Mouse (Mus musculus) kidney, postnatal 25 days (tissue): Measurements from ENCODE around the gene Elavl1.
"Not testable (repeated sequence)": the region's sequence is repeated elsewhere in the genome, so short reads cannot be mapped to it uniquely, and the experiment has no call there.

Experiments
- DNase-seq, 2 experiments: peaks; one replicate each; pipeline ENCODE4 v3.0.0; 2021; ENCODE audit warnings: mixed read lengths in 2 of 2

The Elavl1 gene

GRCm38 (mm10) chr8:4324983-4325750 lies at the start of gene Elavl1, which contains the start of gene Ccl25:
Gene Elavl1, minus strand, starts transcription at chr8:4325413.
Gene Ccl25, plus strand, starts transcription at chr8:4325210.
- peak; percentile 98 for DNase-seq

GRCm38 (mm10) chr8:4372657-4373056 lies 47.4 kb upstream of the Elavl1 start:
- peak in 1 of 2 experiments; percentile 32 for DNase-seq

- peak in 1 of 2 experiments; percentile 37 for DNase-seq
Measured at GRCm38 (mm10) chr8:4370078-4370477, 44.9 kb upstream of the Elavl1 start.

GRCm38 (mm10) chr8:4368470-4368869 lies 43.3 kb upstream of the Elavl1 start:
- no peak for DNase-seq

GRCm38 (mm10) chr8:4367808-4368207 lies 42.6 kb upstream of the Elavl1 start:
- no peak for DNase-seq

DNA sequence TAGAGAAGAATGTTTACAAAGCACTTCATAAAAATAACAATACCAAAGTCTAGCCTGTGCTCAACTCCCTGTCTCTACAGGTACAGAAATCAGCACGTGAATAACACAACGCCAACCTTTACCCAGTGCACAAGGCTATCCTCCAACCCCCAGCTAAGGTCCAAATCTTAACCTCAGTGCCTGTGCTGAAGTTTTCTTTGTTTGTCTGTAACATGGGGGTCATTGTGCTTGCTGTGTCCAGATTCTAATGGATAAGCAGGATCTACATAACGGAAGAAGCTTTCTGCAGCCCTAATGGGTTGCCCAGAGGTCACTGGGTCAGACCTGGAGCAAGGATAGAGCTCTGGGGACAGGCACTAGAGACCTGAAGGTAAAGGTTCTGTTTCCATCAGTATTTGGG lies 41.0 kb upstream of the Elavl1 start:
- DNase-seq, result no peak

- no peak for DNase-seq
Measured at GRCm38 (mm10) chr8:4360922-4361321, 35.7 kb upstream of the Elavl1 start.

DNA sequence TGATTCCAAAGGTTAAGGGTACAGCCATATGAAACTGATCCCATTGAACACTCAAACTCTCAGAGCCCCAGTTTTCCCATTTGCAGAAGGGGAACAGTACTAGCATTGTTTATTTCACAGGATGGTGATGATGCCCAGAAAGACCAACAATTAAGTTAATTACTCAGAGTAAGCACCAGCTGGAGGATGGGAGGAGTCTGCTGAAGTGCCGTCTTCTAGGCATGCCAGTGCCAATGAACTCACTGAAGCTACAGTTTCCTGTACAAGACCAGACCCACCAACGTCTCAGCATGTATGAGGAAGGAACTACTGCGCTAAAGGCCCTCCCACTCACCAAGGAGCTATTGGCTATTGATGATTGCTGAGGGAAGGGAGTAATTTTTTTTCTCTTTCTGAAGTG lies 34.1 kb upstream of the Elavl1 start:
- no peak for DNase-seq

DNA sequence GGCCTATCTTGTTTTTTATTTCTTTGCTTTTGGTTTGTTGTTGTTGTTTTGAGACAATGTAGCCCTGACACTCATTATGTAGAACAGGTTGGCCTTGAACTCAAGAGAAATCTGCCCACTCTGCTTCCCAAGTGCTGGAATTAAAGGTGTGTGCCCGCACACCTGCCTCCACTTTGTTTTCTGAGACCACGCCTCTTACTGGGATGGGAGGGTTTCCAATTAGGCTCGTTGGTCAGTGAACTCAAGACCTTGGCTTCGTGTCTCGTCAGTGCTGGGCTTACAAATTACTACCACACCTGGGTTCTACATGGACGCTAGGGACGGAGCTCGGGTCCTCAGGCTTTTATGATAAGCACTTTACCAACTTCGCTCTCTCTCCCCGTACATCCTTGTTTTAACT lies 30.2 kb upstream of the Elavl1 start:
- DNase-seq, result no peak

GRCm38 (mm10) chr8:4354516-4354915 lies 29.3 kb upstream of the Elavl1 start:
- DNase-seq, result no peak

- no peak for DNase-seq
Measured at GRCm38 (mm10) chr8:4353741-4354140, 28.5 kb upstream of the Elavl1 start.

- not testable (repeated sequence) for DNase-seq
Measured at GRCm38 (mm10) chr8:4352562-4352961, 27.3 kb upstream of the Elavl1 start.

GRCm38 (mm10) chr8:4350618-4351017 lies 25.4 kb upstream of the Elavl1 start:
- DNase-seq, result no peak

GRCm38 (mm10) chr8:4349335-4349734 lies 24.1 kb upstream of the Elavl1 start:
- DNase-seq, result no peak

DNA sequence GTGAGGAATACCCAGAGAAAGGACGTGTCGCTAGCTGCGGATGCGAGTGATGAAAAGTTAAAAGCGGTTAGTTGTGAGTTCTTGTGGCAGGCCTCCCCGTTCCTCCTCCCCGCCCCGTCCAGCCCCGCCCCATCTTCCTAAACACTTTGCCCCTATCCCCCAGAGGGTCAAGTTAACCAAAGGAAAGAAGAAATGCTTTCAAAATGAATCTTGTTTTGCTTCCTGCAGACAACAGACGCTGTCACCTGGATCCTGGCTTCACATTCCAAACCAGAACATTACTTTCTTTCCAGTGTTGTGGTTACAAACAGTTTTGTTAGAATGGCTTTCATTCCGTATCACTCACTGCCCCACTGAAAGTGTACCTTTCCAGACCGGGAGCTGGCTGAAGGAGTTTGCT lies 23.1 kb upstream of the Elavl1 start:
- DNase-seq, result no peak

DNA sequence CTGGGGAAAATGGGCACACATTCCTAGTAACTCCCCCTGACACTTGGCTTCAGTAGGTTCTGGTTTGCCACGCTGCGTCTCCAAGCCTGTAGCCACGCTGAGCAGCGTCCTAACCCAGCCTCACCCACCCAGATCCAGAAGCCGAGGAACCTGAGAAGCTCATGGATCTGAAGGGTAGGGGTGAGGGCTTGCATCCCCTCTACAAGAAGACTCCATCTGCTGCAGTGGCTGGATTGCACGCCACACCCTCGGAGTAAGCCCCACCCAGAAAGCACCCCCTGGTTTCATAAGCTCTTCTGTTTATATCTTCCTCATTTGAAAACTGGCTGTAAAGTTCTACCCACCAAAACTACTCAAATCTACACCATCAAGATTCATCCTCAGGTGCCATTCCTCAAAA lies 22.4 kb upstream of the Elavl1 start:
- no peak for DNase-seq

DNA sequence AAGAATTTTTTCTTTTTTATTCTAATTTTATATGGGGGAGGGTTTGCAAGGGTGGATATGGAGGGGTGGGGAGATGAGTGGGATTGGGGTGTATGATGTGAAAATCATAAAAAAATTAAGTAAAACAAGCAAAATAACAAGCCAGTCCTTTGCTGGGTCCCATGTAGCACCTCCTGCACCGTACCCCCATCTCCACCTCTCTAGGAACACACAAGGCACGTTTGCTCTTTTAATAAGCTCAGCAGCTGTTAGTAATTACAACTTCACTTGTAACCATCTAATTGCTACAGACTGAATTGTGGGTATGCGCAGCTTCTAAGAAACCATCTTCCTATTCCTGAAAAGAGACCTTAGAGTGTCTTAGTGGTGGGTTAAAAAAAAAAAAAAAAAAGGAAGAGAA lies 15.0 kb upstream of the Elavl1 start:
- no peak for DNase-seq

- no peak for DNase-seq
Measured at GRCm38 (mm10) chr8:4335678-4336077, 10.5 kb upstream of the Elavl1 start.

GRCm38 (mm10) chr8:4333966-4334365 lies 8.8 kb upstream of the Elavl1 start:
- DNase-seq, result no peak

GRCm38 (mm10) chr8:4329000-4329399 lies 3.8 kb upstream of the Elavl1 start:
- DNase-seq, result peak in 1 of 2 experiments; percentile 16

DNA sequence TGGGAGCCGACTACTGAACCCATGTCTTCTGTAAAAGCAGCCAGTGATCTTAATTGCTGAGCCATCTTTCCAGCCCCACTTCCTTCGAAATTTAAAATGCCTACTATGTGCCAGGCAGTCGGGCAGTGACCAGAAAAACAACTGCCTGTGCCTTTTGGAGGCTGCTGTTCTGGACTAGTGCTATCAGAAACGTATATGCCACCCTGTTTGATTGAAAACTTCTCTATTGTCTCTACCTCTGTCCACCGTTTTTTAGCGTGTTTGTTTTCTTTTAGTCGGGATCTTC lies 481 bp upstream of the Elavl1 start:
- no peak for DNase-seq

DNA sequence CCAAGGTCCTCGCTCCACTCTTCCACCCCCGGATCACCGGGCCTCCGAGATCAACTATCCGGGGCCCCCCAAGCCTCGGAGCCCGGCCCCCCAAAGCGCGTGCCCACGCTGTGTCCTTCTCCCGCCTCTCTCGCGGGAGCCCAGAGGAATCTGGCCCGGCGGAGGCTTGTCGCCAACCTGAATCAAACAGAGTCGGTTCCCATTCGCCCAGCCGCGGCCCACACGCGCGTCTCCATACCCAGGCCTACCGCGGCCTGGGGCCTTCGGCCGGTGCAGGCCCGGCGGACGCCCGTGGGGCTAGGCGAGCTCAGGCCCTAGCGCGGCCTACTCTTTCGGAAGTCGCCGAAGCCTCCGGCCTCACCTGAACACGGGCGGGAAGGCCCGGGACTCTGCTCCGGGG lies 688 bp downstream of the Elavl1 start:
- peak in 1 of 2 experiments; percentile 47 for DNase-seq

DNA sequence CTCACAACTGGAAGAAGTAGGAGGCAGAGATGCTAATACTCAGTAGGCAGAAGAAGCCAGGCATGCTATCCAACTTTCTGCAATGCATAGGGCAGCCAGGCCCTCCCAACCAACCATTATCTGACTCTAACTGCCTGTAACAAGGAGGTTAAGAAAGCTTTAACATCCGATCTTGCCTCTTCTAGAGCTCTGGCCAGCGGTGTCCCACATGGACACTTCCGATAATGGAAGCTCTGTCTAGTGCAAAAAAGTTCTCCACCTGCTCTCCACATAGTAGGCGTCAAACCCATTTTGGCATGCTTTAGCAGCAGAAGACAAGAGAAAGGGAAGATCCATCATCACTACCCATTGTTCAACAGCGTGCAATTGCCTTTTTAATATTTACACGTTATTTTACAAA lies 1.3 kb downstream of the Elavl1 start:
- DNase-seq, result no peak

DNA sequence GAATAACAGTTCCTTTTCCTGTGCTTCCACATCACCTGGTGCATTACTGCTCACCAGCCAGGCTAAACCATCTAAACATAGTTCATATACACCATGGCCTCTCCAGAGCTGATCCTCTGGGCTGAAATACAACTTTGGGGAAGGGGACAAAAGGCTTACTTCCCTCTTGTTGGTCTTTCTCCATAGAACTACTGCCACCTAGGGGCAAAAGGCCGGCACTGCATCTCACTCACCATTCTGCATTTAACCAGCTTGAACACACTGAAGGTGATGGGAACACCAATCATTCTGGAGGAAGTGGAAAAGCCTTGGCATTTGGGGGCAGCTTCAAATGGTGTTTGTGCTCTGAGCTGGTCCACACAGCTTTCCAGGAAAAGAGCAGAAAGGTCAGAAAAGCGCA lies 2.7 kb downstream of the Elavl1 start:
- peak; percentile 84 to 90 for DNase-seq

GRCm38 (mm10) chr8:4321031-4321430 lies 4.2 kb downstream of the Elavl1 start:
- DNase-seq, result no peak
